Mouse (Mus musculus) left cerebral cortex, adult 18-20 months (tissue): ENCODE data around the gene Casz1. TPM values are rescaled to one million over a fixed set of nuclear protein-coding genes. Genes with fewer than 3 reads are reported as not detected.

Source experiments
- DNase-seq, 2 experiments: peaks; one replicate each; pipeline ENCODE4 v3.0.0; 2021 to 2022; ENCODE audit warnings: low spot score in 2 of 2, mixed read lengths in 1 of 2
- total RNA-seq, 2 experiments: library from RNA; stranded (reverse); gene quantifications; 2 replicates each; pipeline ENCODE4 v1.2.3; 2021

Casz1 gene
- total RNA-seq, 2 experiments from 2014 or later = 1.2 to 1.4 TPM

DNA sequence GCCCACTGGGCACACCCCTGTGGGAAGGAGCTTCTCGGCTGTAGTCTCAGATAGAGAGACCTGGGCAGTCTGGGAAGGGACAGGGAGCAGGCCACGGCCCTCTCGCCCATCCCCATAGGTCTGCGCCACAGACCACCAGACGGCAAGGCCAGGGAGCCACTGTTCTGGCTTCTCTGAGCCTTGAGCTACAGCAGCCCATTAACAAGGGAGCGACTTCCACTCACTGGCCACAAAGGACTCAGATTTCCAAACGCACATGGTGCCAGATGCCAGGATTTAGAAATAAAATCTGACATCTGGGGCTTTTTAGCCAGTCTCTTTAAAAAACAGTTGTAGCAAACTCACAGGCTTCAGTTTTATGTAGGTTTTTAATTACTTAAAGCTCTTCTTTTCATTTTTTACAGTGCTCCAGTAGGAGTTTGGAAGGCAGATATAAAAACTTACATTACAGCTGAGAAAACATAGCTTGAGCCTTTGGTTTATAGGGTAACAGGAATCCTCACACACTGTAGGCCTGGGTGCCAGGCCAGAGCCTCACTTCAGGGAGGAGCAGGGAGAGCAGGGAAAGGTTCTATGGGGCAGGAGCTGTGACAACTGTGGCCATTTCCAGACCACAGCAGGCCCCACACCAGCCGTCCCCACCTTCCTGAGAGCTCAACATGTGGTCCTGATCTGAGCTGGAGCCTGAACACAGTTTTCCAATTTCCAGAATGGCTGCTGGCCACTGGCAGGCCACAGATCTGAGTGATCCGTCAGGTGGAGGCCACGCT, 160.5 kb downstream of the Casz1 start:
- no peak for DNase-seq

DNA sequence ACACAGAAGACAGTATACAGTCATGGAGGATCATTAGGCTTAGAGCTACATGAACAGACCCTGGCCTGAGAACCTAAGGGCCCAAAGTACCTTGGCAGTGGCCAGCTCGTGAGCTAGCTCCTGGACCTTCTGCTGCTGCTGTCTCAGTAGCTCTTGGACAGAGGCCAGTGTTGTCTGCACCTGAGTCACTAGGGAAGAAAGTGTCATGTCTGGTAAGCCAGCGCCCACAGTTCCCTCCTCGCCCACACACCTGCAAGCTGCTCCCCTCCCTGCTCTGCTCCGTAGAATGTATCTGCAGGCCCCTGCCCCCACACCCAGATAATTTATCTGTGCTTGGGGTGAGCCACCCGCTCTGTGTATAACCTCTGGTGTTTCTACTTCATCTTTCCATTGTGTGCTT, 161.9 kb downstream of the Casz1 start:
- peak; percentile 50 to 59 for DNase-seq

DNA sequence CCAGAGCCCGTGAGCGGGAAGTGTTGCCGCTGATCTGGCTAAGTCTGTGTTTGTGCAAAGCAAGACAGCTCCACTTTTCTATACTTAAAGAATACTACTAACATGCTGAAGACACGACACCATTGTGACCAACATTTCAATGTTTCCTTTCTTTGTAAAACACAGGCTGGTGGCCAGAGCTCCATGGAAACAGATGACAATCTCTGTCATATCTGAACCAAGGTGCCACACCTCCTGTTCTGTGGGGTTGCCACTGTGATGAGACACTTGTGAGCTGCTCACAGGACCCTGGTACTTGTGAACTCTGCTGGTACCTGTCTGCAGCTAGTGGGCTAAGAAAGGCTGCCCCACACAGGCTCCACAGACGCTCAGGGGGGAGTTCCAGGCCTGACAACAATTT, 164.6 kb downstream of the Casz1 start:
- DNase-seq = no peak

DNA sequence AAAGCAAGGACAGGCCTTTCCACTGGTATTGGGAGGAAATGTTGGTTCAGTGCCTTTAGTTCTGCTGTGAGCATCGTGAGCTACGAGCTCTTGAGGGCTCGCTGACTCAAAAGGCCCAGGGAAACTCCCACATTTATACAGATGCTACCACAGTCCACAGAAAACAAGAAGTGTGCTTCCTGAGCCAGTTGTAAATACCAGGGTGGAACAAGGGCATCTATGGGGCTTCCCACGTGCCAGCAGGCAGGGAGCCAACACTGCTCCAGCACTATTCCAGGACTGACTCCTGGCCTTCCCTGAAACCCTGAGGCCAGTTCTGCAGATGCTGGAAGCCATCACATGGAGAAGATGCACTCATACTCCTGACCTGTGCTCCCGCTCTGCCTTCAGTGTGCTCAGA, 165.4 kb downstream of the Casz1 start:
- DNase-seq = no peak

DNA sequence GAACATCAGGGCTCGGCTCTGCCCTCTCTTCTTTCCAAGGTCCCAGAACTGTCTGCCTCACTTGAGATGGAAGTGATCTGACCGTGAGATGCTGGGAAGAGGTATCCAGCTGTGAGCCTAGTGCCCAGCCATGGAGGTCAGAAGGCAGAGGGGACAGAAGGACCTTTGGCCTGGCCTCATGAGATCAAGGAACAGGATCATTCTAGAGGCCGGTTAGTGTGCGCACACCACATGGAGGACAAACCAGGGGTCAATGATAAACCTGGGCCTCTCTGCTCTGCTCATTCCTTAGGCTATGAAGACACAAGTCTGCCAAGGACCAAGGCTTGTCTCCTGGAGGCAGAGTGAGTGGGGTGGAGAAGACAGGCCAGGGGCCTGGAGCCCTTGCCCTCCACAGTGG, 166.5 kb downstream of the Casz1 start:
- no peak for DNase-seq

DNA sequence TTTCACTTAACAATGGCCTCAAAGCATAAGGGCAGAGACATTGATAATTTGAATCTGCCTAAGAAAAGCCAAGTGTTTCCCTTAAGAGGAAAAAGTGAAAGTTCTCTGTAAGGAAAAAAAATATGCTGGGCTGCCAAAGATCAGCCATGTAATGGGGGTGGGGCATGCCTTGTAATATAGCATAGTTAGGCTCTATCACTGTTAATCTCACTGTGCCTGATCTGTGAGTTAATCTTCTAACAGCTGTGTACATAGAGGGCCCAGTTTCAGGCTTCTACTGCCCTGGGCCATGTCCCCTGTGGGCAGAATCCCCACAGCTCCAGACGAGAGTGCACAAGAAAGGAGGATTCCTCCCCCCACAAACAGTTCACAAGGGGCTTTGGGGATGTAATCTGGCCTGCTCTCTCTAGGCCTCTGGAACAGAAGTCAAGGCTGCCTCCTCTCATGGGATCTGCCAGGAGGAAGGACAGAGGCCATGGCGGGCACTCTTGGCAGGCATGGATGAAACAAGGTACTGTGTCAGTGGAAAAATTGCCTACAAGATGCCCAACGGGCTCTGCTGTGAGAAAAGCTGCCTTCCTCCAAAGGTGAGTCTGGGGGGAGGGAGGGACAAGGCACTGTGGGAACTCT, 167.5 kb downstream of the Casz1 start:
- no peak for DNase-seq

DNA sequence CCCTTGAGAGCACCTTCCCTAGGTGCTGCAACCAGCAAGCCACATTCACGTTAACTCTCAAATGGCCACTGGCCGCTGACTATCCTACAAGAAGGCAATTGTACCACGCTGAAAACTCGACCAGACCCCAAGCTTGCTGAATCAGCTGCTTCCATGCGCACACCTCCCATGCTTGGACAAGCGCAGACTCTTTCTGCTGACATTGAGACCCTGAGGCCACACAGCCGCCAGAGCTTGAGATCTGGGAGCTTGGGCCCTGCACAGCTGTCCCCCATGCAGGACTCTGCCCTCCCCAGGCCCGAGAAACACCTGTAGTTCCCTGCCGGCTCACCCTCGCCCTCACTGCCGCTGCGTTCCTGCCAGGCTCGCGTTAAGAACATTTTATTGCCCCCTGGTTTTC, 168.5 kb downstream of the Casz1 start:
- DNase-seq = no peak

DNA sequence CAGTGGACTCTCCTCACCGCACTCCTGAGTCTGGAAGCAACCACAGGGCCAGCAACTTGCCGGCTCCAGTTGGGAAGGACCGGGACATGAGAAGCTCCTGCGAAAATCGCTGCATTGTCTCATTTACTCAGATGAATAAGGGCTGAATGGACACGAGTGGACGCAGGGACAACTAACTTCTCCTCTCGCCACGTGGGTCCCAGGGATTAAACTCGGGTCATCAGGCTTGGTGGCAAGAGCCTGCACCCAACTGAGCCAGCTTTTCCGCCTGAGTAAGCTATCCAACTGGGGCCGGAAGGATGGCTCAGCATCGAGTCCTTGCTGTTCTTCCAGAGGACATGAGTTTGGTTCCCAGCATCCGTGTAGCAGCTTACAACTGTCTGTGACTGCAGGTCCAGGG, 169.2 kb downstream of the Casz1 start:
- no peak for DNase-seq

DNA sequence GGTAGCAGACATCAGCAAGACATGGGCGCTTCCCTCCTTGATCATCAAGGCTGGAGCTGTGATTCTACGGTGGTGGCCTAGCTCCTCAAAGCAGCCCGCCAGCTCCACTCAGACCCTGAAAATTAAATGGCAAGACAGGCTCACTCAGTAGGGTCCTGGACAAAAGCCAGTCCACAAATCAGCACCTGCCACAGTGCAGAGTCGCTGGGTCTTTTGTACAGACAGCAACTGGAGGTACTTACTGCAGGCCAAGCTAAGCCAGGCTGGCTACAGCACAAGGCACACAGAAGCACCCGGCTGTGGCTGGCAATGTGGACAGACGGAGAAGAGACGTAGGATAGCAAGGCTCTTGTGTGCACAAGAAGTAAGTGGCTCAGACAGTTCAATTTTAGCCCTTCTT, 170.6 kb downstream of the Casz1 start:
- no peak for DNase-seq

DNA sequence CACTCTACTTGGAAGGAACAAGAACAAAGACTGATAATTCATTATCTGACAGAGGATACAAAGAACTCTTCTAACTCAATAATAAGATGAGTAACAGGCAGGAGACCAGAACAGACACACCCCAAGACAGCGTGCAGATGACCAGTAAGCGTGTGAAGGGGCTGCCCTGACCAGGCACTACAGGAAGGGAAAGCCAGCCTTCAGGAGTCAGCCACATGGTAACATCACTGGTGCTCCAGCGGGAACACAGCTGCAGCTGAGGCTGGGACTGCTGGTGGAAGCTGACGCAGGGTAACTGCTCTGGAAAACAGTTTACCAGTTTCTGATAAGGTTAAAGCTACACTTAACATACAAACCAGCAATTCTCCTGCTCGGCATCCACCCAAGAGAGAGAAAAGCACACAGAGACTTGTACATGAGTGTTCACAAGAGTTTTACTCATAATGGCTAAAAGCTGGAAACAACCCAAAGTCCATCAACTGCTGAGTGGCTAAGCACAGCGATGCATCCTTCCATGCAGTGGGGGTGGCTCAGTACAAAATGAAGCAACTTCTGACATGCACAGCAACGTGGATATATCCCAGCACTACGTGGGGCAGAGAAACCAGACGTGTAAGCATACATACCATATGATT, 174.1 kb downstream of the Casz1 start:
- DNase-seq = no peak

DNA sequence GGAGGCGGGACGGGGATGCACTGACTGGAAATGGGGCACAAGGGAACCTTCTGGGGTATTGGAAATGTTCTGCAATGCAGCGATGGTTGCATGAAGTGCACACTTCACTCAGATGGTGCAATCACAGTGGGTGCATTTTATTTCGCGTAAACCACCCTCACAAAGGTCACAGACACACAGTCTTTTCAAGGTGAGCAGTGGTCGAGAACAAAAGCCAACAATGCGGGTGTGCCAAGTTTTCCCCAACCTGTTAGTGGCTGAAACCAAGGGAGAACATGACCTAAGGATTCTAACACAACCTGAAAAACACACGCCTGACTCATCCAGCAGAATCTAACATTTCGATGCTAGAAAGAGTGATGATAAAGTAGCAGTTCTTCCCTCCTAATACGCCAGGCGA, 174.7 kb downstream of the Casz1 start:
- DNase-seq = no peak

DNA sequence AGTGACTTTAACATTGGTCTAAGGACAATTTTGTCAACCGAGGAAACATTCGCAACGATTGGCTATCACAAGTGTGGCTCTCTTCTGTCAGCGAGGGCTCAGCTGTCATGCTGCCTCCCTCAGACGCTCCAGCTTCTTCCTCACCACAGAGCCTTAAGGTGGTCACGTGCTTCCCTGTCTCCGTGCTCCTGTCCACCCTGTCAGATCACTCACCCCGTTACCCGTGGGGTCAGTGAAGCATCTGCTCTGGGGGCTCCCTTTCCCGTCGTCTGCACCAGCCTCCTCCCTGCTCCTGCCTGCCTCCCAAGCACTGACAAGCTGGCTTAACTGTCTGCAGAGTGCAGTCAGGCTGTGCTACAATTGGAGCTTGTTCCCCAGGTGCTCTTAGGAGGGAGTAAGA, 175.6 kb downstream of the Casz1 start:
- no peak for DNase-seq

DNA sequence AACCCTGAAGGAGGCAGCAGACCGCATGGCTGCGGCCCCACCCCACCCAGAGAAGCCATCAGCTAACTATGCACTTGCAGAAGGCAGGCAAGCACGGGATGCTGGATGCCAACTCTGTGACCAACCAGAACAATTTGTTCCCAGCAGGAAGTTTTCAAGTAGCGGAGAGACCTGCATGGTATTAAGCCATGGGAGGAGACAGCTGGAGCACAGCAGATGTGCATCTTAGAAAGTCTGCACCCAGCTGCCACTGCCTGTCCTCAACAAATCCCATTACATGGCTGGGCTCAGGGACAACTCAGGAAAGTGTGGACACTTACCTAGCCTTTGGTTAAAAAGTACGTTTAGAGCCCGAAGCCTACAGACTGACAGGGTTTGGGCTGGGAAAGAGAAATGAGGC, 178.0 kb downstream of the Casz1 start:
- DNase-seq = no peak

DNA sequence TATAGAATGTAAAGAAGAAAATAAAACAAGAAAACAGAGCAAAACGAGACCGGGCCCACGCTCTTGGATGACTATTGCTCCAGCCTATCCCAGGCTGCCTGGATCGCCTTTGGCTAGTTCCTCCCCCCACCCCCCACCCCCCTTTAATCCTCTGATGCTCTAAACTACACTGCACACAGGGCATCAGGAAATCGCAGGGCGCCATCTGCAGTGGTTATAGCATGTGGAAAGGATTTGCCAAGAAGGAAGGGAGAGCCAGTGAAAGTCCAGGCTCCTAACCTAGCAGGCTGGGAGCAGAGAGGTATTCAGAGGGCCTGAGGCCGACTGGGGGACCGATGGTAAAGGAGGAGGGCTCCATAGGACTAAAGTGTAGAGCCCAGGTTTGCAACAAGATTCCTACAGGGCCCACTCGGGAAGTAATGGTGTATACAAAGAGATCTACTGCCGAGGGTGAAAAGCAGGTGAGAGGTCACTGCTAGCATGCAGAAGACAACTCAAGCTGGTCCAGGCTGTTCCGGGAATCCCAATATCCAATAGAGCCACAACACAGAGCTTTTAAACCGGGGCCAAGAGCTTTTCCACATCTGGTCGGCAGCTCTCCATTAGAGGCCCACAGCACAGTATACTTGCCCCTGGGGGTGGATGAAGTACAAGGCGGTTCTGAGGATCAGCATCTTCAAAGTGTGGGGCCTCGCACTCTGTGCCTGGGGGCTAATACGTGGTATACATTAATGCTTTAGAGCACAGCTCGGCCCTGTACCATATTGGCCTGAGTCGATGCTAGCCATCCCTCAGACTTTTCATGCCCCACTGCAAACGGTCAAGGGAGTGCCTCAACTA, 180.7 kb downstream of the Casz1 start:
- DNase-seq = no peak

DNA sequence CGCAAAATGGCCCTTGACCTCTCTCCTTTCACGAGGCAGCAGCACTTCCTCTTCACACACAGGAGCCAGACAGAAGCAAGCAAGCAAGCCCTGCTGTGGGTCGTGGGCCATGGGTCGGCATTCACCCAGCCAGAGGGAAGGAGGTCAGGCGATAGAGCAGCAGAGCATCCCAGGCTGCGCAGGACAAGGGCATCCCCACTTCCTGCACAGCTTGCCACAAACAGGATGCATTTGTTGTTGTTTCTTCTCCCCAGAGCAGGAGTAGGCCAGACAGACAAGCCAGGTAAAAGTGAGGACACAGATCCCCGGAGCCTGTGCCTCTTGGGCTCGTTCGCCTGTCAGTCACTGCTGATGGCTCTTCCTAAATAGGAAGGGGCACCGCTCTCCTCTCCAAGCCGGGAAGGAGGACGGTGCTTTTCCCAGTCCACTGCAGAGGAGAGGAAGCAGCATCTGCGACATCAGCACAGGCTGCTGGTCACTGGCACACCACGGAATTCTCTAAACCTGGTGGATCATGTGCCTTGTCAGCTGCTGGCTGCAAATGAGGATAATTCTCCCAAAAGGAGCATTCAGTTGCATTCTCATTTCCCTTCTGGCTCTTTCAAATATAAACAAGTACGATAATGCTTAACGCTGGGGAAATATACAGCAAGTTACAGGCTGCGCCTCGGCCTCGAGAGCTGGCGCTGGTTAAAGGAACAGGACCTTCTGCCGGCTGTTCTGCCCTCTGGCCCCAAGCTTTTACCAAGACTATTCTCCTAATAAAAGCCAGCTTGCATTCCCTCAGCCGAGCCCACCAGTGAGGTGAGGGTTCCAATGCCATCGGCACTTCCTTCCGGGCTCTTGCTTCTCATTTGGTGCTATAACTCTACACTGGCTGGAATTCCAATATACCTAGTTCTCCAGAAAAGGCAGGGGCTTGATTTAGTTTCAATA, 181.6 kb downstream of the Casz1 start:
- DNase-seq = peak in 1 of 2 experiments; percentile 16

DNA sequence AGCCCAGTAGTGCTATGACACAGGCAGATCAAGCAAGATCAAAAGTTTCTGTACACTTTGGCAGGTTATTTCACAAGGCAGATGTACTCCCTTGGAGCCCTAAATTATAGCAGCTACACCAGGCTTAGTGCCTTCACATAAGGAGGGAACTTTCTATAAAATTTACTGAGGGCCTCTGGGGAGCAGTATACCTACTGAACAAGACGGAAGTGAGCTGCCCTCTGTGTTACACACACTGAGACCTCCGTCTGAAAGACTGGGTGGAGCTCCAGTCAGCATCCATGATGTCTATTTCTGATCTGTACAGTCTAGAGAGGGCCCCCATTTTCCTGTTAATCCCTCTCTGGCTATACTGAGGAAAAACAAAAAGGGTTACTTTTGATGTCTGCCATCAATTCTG, 185.8 kb downstream of the Casz1 start:
- DNase-seq = no peak

DNA sequence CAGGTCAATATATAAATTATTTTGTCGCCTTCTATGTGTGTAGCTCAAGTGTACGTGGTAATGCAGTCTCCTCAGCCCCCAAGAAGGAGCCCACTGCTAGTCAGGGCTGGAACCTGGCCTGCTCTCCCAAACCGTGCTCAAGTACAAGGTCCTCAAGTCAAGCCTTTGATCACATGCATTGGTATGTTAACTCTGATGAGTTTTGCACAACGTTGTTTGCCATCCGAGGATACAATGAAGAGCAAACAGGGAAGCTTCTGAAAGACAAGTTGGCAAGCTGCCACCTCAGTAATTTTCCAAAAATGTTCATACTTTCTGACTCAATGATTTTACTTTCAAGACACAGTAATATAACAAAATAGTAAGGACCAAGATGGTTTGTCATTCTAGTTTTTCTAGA, 189.7 kb downstream of the Casz1 start:
- DNase-seq = no peak

DNA sequence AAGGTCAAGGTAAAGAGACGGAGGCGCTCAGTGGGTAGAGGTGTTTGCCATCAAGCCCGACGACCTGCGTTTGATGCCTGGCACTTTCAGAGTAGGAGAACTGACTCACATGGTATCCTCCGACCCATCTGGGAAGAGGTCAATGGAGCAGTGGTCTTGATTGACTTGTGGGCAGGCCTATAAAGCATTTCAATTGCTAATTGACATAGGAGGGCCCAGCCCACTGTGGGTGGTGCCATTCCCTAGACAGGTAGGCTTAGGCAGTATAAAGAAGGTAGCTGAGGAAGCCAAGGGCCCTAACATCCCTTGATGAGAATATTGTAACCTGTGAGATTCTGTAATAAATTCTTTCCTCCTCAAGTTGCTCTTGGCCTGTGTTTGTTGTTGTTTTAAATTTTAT, 196.5 kb downstream of the Casz1 start:
- no peak for DNase-seq

DNA sequence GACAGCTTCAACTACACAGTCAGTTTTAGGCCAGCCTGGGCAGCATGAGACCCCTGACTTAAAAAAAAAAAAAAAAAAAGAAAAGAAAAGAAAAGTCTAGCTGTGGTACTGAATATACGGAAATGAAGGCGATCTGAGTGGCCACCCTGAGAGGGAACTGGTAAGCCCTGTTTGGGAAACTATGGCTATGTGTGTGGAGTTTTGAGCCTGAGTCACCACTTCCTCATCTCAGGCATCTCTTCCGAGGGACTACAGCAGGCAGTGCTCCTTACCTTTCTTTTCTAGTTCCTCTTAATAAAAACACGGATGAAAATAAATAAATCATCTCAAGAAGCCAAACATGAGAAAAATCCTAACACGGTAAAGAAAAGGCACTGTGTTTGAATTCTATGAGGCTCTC, 197.3 kb downstream of the Casz1 start:
- DNase-seq = no peak

DNA sequence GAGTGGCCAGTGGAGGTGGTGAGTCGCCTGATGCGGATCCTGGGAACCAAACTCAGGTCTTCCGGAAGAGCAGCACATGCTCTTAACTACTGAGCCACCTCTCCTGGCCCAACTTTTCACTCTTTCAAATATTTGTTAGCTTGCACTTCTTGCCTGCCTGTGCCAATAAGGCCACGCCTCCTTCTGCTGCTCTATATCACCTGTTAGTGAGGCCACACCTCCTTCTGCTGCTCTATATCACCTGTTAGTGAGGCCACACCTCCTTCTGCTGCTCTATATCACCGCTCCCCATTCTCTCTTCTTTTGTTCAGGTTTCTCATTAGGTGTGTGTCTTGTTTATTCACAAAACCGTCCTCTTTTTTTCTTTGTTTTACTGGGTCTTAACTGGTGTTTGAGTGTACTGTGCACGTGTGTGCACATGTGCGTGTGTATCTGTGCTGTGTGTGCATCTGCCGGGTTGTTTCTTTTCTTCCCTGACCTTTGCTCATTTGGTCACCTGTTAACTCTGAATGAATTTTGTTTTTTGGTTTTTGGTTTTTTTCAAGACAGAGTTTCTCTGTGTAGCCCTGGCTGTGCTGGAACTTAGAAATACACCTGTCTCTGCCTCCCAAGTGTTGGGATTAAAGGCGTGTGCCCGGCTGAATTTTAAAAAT, 198.3 kb downstream of the Casz1 start:
- no peak for DNase-seq
